Mouse (Mus musculus): ENCODE measurements around the gene Stxbp3.
"Not testable (repeated sequence)": the region's sequence is repeated elsewhere in the genome, so short reads cannot be mapped to it uniquely, and the experiment has no call there.

Stxbp3 gene

DNA sequence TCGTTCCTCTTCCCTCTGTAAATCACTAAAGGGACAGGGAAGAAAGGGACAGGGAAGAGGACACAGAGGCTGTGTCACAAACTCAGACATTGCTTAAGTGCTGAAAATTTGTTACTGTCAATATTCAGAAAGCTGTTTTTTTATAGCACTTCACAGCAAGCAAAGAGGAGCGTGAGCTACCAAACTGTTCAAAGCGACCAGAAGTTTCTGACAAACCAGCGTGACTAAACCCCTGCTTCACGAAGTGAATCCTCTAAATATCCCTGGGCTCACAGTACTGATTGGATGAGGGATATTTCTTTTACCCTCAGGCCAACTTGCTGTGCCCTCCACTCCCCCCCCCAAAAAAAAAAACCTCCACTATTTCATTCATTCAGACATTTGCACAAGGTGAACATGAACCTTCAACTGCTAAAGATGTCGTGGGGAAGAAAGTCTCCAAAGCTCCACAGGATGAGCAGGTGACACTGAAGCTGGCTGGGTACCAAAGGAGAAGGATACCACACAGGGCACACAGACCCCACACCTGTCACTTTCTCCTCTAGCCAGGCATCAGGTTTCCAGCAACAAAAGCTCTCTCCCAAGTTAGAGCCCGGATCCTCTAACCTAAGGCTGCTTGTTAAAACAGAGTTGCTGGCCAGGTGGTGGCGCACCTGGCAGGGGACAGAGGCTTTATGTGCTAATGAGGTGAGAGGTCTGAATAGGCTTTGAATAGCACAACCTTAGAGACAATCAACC, 16.2 kb upstream of the Stxbp3 start:
- DNase-seq (ENCODE audit: low spot score), result no peak

DNA sequence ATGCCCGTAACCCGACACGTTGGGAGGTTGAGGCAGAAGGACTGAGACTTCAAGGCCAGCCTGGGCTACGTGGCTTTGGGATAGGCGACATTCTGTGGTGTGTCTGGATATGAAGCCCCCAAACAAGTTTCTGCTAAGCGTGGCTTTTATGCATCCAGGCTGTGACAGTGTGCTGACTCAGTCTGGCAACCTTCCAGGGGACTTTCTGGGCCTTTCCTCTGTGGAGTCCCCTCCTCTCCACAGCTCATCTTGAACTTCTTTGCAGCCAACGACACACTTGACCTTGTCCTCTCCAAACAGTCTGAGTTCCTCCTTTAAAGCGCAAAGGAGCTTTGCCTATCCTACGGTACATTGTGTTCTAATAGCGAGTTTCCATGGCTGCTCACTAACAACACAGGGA, 15.5 kb upstream of the Stxbp3 start:
- no peak for DNase-seq (ENCODE audit: low spot score)

DNA sequence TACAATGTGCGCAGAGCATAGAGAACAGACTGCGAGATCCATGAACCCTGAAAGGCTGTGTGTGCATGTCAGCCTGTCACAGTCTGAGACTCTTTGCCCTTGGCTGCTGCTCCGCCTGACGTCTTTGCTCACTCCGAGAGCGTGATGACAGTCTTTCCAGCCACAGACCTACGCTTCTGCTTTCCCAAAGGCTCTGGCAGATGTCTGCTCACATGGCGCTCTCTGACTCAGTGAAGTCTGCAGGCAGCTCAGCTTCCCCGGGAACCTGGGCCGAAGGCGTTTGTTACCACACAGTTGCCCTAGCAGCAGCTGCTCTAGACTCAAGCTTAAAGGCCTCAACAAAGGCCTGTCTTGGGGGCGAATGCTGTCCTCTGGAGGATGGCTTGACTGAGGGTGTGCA, 15.0 kb upstream of the Stxbp3 start:
- DNase-seq (ENCODE audit: low spot score), result no peak

DNA sequence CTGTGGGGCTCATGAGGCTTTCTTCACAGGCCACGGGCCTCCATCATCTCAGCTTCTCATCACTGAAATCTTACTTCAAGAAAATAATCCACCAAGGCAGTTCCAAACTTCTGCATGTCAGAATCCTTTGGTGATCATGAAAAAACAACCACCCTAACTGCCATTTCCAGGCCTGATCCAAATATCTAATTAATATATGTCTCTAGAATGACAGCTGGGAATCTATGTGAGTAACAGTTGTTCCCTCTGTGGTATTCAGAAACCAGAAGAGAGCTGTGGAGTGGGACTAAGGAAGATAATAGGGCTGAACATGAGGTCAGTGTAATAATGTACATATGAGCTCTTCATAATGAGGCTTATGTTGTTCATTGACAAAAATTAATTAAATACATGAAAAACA, 12.9 kb upstream of the Stxbp3 start:
- no peak for DNase-seq (ENCODE audit: low spot score)

DNA sequence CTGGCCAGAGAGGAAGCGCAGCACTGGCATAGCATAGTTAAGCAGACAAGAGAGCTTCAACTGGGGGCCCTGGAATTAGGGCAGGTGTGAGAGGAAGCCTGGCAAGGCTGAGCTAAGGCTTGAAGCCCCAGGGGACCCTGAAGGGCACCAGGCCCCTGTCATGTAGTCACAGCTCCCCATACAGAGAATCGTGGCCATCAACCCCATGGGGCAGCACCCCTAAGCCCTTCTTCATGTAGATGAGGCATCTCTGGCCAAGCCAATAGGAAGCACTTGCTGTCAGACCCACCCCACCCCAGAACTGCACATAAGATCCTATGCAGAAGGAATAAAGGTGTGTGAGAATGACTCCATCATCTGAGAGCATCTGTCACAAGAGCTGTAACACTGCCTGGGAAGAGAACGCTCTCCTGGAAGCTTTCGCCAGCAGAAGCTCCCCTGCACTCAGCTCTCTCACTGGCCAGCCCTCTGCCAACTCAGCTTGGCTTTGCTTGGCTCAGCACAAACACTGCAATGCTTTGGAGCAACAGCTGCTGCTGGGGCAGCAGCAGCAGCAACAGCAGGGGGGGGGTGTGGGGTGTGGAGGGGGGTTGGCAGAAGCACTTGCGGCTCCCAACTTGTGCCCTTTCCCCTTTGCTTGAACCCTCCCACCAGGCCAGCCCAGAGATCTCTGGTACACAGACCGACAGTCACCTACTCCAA, 11.8 kb upstream of the Stxbp3 start:
- no peak for DNase-seq (ENCODE audit: low spot score)

DNA sequence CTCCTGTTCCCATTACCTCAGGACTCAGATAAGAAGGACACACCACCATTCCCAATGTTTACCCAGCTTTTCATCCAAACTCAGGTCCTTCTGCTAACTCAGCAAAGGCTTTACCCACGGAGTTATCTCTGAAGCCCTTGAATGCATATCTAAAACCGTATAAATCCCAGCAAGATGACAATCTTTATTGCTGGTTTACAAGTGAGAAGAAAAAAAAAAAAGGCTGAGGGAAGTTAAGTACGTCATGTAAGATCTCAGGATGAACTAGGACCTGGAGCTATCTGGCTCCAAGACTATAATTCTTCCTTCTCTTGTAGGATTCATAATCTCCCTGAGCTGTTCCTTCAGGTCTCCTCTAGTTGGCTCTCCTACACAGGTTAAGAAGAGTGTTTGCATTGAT, 11.2 kb upstream of the Stxbp3 start:
- DNase-seq (ENCODE audit: low spot score), result no peak

DNA sequence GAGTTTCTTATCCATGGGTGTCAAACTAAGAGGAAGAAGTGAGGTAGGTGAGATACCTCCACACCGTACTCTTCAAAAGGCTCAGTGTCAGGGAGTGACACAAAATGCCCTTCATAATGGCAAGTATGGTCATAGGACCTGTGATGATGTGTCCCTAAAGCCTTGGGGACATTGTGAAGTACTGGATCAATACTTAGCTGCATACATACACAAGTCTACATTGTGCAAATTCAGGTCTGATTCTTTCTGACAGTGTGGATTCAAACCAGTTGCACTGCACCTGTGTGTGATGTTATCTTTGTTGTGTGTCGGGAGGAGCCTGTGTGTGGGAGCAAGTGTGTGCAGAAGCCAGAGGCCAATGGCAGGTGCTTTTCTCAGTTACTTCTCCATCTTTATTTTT, 10.7 kb upstream of the Stxbp3 start:
- no peak for DNase-seq (ENCODE audit: low spot score)

DNA sequence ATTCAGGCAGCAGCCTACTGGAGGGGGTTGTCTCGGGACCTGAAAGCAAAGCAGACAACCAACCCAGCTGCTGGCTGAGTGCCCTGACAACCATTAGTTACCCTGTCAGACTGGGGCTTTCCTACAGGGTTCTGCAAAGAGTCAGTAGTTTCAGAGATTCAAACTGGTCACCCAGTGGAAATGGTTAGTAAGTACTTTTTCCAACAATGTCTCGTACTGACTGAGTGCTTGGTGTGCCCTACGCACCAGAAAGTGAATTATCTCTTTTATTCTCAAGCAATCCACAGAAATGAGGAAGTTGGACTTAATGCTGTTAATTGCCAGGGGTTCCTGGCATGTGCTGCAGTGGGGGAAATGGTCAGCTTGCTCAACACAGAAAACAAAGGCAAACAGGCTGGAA, 10.2 kb upstream of the Stxbp3 start:
- peak; percentile 32 for DNase-seq (ENCODE audit: low spot score)

DNA sequence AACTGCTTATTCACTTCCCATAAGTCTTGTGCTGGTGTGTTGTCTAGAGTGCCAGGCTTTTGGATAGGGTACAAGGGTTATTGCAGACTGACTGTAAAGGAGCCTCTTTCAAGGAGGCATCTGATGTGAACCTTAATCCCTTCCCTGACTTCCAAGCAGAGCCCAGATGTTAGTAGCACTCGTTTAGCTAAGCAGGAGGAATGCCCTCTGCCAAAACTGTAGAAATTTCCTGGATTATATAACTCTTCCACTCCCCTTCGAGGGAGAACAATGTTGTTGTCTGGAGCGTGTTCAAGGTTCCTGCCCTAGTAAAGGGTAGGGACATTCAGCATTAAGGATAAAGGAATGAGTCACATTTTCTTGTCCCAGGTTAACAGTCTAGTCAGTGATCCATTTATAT, 6.3 kb upstream of the Stxbp3 start:
- no peak for DNase-seq (ENCODE audit: low spot score)

DNA sequence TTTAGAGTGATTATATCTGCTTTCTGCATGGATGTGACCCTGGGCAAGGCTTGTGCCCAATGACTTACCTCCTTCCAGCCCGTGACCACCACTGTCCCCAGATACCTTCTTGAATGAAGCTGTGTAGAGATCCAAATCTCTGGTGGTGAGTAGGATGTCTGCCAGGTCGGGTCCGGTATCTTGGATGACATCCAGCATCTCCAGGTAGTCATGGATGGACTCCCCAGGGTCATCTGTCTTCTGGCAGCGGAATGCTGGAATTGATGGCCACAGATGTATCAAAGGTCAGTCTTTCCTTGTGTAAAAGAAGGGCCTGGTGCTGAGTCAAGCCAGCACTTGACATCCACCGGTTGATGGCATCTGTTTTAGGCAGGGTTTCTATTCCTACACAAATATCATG, 4.2 kb upstream of the Stxbp3 start:
- DNase-seq (ENCODE audit: low spot score), result no peak

DNA sequence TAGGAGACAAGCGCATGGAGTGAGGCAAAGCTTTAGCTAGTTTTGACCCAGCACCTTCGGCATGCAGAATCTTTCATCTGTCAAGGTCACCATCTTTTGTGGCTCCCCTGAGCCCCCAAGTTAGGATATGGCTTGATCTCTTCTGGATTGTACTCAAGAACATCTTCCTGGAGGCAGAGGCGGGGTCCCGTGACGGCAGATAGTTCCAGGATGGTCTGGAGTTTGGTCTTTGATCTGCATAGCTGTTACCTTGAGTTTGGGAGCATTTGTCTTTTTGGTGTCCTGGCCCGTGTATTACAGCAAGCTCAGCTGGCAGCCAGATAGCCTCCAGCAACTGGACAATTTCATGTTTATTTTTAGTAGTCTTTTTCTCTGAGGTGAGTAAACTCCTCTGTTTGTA, 3.7 kb upstream of the Stxbp3 start:
- DNase-seq (ENCODE audit: low spot score), result no peak

DNA sequence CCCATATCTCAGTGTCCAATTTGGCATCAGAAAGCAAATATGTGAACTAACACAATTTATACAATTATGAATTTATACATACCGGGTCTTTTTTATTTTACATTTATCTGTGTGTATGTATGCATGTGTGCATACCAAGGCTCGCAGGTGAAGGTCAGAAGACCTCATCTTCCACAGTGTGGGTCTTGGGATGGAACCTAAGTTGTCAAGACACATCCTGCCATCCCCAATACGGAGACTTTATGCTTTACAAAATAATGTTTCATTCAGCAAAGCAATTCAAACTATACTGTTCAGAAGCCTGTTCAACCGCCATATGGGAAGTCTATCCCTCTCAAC, 359 bp upstream of the Stxbp3 start:
- DNase-seq (ENCODE audit: low spot score), result no peak

DNA sequence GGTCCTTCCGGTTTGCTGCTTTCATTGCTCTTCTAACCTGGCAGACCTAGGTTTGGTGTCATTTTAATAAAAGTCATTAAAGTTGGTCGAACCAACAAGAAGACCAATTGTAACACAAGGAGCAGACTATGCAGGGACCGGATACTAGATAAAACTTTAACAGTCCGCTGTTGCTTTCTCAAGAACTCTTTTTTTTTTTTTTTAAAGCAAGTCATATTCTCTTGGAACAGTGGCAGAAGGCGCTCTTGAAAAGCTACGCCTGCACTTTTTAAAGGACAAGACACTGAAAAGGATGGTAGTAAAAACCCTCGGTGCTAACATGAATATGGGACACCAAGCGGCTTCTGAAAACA, 703 bp downstream of the Stxbp3 start:
- DNase-seq (ENCODE audit: low spot score), result no peak

DNA sequence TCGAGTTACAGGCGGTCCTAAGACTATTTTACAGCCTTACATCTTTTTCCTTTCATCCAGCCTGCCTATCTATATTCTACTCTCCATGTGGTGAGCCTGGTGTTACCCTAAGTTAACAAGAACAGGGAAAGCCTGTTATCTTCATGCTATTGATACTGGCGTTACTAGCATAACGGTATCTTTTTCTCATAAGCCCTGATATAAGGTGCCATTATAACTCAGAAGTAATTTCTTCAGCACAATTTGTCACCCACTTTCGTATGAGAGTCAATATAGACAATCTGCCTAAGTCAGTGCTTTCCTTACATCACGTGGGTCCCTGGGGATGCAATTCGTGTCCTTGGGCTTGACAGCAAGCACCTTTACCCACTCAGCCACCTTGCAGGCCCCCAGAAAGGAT, 1.3 kb downstream of the Stxbp3 start:
- no peak for DNase-seq (ENCODE audit: low spot score)

DNA sequence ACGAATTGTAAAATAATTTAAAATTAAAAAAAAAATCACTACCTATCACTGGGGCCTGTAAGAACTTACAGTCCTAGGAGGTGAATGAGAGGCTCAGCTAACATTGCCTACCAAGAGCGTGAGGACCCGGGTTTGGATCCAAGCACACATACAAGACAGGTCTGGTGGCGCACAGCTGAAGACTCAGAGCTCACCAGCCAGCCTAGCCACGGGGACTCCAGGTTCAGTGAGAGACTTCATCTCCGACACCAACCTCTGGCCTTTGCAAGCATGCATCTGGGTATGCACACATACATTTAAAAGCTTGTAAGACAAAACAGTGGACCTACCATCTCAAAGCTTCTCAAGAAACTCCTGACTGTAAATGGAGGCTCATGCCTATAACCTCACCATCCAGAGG, 3.4 kb downstream of the Stxbp3 start:
- no peak for DNase-seq (ENCODE audit: low spot score)

DNA sequence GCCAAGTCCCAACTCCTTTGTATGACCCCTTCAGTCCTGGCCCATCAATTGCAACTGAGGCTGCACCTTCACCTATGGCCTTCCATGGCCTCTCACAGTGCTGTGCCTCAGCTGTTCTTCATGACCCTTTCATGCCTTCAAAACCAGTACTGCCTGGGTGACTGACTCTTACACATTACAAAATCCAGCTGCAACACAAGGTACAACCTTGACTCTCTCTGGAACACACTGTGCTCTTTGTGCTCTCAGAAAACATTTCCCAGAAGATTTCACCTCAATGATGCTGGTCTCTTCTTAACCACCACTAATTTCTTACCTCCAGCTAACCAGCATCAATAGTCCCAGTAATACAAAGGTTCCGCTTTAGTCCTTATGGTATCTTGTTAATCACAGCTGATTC, 6.6 kb downstream of the Stxbp3 start:
- not testable (repeated sequence) for DNase-seq (ENCODE audit: low spot score)

DNA sequence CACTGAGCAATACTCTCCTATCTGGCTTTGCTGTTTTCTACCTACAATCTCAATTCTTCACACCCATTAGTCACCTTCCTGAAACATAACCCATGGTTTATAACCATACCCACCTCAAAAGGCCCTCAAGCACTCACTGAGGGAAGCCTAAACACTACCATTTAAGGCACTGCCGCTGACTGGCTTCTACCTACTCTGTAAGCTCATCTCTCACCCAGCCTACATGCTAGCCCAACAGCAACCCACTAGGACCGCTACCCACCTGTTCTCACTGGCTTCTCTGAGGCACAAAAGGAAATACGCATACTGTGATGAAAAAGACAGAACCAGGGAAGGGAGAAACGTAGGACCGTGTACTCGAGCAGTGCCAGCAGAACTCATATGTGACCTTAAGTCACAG, 8.6 kb downstream of the Stxbp3 start:
- no peak for DNase-seq (ENCODE audit: low spot score)

DNA sequence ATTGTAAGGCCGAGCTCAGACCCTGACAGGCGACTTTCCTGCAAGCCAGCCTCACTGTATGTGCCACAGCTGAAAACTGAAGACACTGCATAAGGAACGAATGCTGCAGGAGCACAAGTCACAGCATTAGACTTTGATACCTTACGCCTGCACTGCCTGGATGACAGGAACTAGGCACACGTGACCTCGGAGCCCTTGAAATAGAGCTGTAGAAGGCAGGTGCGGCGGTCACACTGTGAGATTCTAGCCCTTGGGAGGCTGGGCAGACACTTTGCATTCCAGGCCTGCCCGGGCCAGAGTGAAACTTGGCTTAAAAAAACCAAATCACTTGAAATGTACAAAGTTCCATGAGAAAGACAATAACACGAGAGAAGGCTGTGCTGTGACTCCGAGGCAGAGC, 9.8 kb downstream of the Stxbp3 start:
- DNase-seq (ENCODE audit: low spot score), result no peak

DNA sequence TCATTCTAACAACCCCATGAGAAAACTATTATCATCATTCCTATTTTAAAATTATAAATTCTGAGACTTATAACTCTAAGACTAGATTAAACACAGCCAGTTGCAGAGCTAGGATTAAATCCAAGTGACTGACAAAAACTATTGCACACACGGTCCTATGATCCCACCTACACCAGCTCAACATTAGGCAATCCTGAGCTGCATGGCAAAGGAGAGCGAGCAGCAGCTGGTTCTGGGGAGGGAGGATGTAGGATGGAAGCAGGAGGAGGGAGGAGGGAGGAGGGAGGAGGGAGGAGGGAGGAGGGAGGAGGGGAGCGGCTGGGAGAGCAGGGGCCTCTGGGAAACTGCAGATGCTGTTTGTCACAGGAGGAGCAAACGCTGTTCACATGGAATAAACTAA, 24.7 kb downstream of the Stxbp3 start:
- DNase-seq (ENCODE audit: low spot score), result no peak

DNA sequence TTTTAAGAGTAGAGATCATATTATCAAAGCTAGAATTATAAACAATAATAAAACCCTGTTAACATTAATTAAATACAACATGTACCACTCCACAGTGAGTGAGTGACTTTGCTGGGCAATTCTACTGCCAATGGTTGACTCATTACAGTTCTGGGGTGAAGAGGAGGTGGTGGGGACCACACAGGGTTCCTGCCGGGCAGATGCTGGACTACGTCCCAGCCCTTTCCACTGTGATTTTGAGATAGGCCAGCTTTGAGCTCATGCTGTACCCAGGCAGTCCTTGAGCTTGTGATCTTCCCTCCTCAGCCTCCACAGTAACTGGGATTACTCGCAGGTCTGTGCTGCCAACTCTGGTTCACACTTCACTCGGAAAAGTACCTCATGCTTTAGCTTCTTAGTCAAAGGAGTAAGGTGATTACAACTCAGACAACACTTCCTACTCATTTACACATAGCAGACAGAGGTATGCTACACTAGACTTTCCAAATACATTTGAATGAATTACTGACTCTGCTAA, 29.5 kb downstream of the Stxbp3 start:
- no peak for DNase-seq (ENCODE audit: low spot score)

DNA sequence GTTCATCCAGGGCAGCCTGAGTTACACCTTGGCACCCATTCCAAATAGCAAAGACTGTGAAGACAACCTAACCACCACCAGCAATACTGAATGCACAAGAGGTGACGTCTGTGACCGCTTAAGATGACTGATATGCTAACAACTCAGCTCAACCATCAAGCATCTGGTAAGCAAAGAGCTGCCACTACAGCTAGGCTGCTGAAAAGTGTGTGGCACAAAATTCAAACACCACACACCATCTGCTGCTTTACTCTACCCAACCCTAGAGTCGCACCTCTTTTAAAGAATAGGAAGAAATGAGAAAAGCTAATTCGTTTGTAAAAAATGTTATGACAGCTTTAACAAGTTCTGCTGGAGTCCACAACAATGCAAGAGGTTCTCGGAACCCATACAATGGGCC, 34.7 kb downstream of the Stxbp3 start:
- DNase-seq (ENCODE audit: low spot score), result no peak

DNA sequence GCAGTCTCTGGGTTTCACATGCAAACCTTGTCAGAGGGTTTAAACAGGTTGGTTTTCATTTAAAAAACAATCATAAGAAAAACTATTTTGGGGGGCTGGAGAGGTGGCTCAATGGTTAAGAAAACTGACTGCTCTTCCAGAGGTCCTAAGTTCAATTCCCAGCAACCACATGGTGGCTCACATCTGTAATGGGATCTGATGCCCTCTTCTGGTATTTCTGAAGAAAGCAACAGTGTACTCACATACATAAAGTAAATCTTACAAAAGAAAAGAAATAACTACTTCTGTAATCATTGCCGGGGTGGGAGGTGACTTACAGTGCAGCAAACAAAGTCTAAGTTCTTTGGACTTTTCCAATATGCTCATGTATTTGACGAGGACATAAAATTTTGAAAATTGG, 42.0 kb downstream of the Stxbp3 start:
- no peak for DNase-seq (ENCODE audit: low spot score)

DNA sequence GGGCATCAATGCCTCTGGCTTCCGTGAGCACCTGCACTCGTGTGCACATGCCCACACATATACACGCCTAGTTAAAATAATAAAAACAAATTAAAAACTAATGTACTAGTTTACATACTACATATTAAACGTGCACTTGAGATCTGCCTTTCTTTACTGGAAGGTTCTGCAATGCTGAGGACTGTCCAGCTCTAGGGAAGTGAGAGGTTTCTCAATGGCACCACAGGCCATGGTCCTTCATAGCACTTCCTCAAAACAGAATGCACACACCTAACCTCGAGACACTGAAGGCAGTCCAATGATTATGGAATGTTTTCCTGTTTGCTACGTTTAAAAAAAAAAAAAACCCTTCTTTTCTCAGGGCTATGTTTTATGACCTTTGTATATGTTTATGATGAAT, 42.6 kb downstream of the Stxbp3 start:
- no peak for DNase-seq (ENCODE audit: low spot score)

DNA sequence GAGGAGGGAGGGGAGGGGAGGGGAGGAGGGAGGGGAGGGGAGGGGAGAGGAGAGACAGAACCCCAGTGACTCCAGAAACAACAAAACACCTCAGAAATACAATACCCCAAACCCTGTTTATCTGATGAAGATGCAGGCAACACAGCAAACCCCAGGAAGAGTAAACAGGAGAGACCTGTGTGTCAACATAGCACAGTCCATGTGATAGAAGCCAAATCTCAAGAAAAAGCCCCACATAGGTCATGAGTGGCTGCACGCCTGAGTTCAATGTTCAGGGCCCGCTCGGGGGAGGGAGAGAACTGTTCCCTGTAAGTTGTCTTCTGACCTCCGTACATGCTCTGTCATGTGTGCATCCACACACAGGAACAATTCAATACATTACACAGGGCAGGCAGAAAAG, 43.9 kb downstream of the Stxbp3 start:
- DNase-seq (ENCODE audit: low spot score), result no peak

Data from ovary, postnatal 14 days (tissue).